Mouse (Mus musculus) small intestine, adult 2 months (tissue): ENCODE results near the gene F5.

ENCODE experiments used
- CTCF ChIP-seq: fragments of 200-500 bp; IDR thresholded peaks from 2 replicates; pipeline ENCODE4 v1.5.1; 2012; ENCODE audit warnings: low read depth, mild to moderate bottlenecking, control low read depth, inconsistent platforms, low read length, moderate library complexity, mixed read lengths; ENCODE audit not compliant: insufficient replicate concordance, insufficient read length; ENCODE audit errors: extremely low read depth
- POLR2A ChIP-seq: fragments of 200-500 bp; IDR thresholded peaks from 2 replicates; pipeline ENCODE4 v1.6.1; 2012; ENCODE audit warnings: low read depth, mild to moderate bottlenecking, control low read depth, inconsistent platforms, low read length, moderate library complexity

DNA sequence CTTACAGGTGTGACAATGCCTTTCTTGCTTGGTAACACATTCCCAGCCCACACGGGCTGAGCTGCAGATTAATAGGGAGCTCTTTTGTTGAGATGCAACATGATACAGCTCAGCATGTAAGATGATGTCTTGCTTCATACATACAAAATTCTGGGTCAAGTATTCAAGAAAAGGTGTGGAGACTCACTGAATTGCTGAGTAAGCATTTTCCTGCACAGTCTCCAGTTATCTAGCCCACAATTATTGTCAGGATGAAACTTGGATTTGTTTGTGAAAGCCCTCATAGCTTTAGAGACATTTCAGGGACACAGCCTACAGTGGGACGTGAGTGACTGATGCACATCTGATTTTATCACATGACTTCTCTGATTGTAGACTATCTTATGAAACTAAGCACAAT is 89.9 kb downstream of the F5 start:
- TF ChIP-seq POLR2A (no peak), CTCF (no peak)
